Mouse (Mus musculus): Measurements from ENCODE around the gene 1700016H13Rik.

The 1700016H13Rik gene

GRCm38 (mm10) chr5:103605707-103606106 lies 50.1 kb downstream of the 1700016H13Rik start:
- no peak for DNase-seq (ENCODE audit: low read depth, low spot score)

DNA sequence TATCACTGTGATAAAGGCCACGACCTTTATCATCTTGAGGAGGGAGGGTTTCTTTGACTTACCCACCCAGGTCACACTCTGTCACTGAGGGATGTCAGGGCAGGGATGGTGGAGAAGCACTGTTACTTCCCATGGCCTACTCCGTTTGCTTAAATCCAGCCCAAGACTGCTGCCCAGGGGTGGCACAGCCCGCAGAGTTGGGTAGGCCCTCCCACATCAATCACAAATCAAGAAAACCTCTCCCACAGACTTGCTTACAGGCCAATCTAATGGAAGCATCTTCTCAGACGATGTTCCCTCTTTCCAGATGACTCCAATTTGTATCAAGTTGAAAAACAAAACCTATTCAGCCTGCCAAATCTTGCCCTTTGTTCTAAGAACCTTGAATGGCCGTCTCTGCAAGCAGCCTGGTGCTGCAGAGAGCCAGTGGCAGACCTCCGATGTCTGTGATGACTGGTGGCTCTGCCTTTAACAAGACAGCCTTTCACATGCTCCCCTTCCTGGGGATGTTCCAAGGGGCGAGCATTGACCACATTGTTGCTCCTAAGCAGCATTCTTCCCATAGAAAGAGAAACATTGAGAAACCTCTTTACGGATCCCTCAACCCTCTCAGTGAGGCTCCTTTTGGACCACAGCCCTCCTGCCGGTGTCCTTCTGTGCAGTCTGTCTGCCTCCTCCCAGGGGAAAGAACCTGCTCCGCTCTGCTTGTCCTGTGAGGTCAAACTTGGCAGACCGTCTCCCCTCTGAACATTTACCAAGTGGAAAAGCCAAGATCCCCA lies 52.5 kb downstream of the 1700016H13Rik start:
- peak; percentile 46 for DNase-seq (ENCODE audit: low read depth, low spot score)

GRCm38 (mm10) chr5:103598881-103599280 lies 56.9 kb downstream of the 1700016H13Rik start:
- DNase-seq (ENCODE audit: low read depth, low spot score): peak; percentile 22

DNA sequence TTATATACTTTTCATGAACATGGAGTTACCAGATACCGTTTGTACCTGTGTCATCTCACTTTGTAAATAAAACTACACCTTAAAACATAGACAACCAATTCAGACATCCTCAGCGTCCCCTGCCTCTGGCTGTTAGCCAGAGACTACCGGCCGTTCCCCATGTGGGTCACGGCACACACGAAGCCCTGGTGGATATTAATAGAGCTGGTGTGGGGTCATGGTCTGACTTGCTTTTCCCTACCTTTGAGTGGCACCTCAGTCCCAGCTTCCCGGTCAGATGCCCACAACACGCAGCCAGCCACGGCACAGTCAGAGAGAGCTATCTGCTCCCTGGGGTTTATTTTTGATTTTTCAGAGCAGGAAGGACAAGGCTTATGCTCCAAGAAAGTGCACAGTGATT lies 57.5 kb downstream of the 1700016H13Rik start:
- DNase-seq (ENCODE audit: low read depth, low spot score): no peak
